Mouse (Mus musculus) cerebellum, adult 18-20 months (tissue): Measurements from ENCODE around the gene Tspan17.
A peak's percentile ranks its signal among the peaks of the same experiment; 100 is the strongest.

Experiments
- DNase-seq, 2 experiments: peaks; one replicate each; pipeline ENCODE4 v3.0.0; 2021

Gene Tspan17

GRCm38 (mm10) chr13:54788740-54789560 lies at the start of gene Tspan17:
Gene Tspan17, plus strand, starts transcription at chr13:54789377.
- peak; percentile 97 to 99 for DNase-seq

DNA sequence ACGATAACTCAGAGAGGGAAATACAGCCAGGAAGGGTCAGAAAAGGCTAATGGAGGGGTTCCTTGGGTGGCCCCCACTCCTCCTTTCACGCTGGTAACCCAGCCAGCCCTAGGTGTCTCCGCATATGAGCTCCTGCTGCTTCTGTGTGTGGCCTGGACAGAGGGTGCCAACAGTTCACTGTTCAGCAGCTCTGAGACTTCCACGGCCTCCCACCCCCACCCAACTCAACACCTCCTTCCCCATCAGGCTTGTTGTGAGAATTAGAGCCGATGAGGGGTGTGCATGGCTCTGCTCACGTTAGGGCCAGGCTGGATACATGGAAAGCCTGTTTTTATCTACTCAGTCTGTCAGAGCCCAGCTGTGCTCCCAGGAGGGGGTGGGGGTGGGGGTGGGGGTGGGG lies 43.1 kb upstream of the Tspan17 start:
- DNase-seq, result no peak

- peak; percentile 80 to 89 for DNase-seq
Observed at GRCm38 (mm10) chr13:54746896-54747295, 42.3 kb upstream of the Tspan17 start.

DNA sequence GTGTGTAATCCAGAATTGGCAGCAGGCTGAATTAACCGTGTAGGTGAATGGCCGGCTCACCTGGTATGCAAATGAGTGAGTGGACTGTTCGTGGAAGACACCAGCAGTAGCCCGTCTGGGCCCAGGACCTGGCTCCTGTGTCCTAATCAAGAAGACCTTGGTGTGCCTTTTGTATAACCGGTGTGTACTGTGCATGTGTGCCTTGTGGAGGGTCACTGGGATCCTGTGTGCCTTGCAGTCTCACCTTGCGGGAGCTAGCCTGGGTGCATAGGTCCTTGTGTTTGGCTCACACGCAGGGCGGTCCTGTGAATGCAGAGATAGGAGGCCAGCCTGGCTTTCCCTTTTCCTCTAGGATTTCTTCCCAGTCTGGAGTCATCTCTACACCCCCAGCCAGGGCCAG lies 41.0 kb upstream of the Tspan17 start:
- no peak for DNase-seq

- peak in 1 of 2 experiments; percentile 61 for DNase-seq
Observed at GRCm38 (mm10) chr13:54748721-54749060, 40.5 kb upstream of the Tspan17 start.

DNA sequence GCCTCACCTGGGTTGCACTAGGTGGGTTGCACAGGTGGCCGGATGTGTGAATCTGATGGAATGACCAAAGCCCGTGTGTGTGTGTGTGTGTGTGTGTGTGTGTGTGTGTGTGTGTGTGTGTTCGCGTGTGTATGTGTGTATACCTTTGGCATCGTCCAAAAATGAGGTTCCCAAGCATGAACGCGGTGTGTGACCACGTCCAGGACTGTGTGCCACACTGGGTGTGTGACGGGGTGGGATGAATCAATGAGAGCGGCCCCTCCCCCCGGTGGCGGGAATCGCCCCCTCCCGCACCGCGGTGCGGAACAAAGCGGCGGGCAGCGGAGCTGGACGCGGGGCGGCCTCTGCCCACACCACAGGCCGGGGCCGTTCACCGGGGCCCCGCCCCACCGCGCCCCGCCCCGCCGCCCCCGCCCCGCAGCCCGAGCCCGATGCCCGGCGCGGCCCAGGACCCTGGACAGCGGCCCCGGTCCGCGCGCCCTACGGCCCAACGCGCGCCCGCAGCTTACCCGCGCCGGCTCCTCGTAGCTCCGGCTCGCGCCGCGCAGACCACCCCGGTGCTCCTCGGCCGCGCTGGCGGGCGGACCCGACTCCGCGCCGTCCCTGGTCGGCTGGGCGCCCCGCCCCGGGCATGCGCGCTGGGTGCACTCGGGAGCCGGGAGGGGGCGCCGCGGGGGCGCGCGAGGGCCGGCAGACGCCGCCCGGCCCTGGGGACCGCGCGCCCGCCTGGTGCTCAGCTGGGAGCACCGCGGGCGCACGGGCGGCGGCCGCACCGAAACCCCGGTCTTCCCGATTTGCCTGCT lies 39.9 kb upstream of the Tspan17 start:
- peak; percentile 78 to 93 for DNase-seq

DNA sequence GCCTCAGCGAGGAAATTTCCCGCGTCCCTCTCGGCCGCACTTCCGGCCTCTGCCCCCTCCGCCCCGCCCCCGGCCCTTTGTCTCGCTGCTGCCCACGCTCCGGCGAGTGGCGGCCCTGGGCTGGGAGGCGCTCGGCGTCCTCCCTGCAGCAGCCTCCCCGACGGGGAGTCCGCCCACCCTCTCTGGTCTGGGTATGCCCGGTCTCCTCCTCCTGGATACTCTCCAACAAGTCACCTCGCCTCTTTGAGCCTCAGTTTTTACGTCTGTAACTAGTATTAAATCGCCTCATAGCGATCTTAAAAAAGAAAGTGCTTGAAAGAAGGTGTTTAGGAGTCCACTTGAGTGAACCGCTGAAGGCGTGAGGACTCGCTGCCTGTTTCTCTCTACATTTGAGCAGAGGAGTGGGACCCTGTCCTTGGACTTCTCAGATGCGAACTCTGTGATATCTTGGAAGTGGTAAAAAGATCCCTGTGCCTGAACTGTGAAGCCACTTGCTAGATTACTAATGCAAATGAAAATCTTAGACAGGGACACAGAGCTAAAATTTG lies 39.2 kb upstream of the Tspan17 start, which contains the start of gene Gprin1:
Gprin1 (minus strand) TSS at position 11 of the 548 bp plus-strand sequence.
- peak in 1 of 2 experiments; percentile 60 for DNase-seq

DNA sequence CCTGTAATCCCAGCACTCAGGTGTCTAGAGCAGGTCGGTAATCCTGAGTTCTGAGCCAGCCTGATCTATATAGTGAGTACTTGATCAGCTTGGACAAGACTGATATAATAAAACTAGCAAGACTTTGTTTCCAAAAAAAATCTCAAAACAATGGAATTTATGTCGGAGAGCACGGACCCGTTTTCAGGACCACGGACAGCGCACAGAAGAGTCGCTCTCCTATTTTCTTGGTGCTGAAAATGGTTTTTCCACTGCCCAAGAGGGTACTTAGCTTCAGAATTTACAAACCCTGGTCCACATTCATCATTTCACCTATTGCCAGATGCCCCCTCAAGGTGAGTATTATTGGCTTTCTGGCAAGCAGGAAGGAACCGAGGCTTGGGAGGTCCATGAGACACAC lies 38.5 kb upstream of the Tspan17 start:
- no peak for DNase-seq

DNA sequence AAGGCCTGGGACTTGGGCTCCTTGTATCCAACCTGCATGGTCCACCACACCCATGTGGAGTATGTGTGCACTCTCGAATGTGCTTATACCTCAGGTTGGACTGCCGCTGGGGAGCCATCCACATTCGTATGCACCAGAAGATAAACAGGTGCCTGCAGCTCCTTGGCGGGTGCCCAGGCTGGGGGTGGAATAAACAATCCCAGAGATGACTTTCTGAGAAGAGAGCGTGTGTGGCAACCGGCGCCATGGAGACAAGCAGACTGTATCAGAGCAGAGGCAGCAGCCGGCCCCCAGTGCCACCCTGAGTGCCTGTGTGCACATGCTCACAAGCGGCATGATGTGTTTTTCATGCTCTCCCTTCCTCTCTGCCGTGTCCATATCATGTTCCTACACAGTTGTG lies 36.5 kb upstream of the Tspan17 start:
- peak; percentile 69 to 73 for DNase-seq

- DNase-seq, result no peak
Observed at GRCm38 (mm10) chr13:54753733-54754132, 35.4 kb upstream of the Tspan17 start.

DNA sequence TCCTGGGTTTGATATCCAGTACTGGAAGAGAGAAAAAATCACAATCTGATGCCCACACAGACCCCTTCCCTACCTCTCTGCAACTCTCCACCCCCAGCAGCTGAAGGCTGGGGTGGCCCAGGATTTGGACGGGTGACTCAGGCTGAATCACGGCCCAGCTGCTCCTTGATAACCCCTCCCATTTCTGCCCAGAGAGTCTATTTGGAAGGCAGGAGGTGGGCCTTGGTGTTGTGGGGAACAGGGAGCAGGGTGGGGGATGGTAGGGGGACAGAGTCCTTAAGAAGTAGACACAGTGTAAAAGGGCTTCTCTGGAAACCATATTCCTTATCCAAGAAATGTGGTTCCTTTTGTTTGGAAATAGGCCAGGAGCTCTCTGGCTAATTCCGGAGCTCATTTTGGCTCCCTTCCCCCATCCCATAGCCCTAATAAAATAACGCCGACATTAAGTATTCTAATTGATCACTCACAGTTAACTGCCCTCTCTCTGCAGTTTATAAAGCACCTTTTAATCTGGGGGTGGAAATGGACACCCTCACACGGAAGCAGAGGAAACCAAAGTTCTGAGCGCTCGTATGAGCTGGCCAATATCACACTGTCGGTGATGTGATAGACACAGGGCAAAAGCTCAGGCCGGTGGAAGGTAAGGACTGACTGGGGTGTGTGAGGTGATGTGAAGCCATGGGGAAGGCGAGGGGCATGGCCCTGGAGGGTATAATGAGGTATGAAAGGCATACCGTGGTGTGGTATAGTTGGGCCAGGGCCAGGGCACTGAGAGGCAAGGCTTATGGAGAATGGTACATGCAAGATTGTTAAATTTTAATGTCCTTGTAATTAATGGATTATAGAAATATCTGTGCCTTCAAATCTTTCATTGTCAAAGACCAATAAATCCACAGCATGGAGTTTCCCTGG lies 34.8 kb upstream of the Tspan17 start:
- DNase-seq, result peak in 1 of 2 experiments; percentile 48

- peak in 1 of 2 experiments; percentile 26 for DNase-seq
Observed at GRCm38 (mm10) chr13:54755201-54755830, 33.9 kb upstream of the Tspan17 start.

DNA sequence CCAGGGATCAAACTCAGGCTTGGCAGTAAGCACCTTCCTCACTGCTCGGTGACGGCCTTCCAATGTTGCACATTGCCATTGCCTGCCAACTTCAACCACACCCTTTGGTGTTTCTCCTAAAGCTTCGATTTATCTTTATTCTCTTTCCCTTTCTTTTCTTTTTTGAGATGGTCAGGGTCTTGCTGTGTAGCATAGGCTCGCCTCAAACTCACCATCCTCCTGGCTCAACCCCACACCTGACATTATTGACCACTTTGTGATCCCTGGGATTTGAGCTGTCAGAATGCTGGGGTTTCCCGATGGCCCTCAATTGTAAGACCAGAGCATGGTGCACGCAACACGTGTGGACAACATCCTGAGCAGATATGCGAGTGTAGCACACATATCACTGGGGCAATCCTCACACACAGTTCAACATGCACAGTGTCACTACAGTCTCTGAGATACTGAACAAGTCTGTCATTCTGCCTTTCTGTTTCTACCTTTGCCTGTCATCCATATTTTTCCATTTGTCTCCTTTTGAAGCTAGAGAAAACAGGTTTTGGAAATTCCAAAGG lies 32.9 kb upstream of the Tspan17 start:
- DNase-seq, result peak in 1 of 2 experiments; percentile 24

DNA sequence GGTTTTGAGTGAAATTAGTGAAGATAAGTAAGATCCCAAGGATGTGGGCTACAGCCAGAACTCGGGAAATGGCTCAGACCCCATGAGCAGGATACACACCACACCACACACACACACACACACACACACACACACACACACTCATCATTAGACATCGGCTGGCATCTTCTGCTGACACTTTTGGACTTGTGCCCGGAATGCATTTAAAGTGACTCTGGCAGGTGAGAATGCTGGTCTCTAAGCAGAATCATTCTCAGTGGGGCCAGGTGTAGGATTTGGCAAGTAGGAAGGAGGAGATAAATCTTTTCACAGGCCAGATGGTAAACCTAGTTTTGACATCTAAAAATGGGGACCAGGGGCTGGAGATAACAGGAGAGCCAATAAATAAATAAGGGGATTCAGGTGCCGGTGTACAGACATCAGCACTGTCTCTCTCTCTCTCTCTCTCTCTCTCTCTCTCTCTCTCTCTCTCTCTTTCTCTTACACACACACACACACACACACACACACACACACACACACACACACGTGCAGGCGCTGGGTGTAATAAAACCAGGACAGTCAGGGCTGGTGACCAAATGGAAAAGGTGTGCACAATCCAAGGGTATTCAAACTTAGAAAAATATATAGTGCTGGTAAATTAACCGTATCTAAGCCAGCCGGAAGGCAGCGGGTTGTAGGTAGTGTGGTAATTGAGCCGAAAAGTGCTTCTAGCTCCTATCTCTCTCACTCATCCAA lies 31.9 kb upstream of the Tspan17 start:
- peak; percentile 77 to 80 for DNase-seq

GRCm38 (mm10) chr13:54758045-54758755 lies 31.0 kb upstream of the Tspan17 start:
- peak; percentile 96 to 97 for DNase-seq

- peak; percentile 50 to 54 for DNase-seq
Observed at GRCm38 (mm10) chr13:54758756-54759470, 30.3 kb upstream of the Tspan17 start.

DNA sequence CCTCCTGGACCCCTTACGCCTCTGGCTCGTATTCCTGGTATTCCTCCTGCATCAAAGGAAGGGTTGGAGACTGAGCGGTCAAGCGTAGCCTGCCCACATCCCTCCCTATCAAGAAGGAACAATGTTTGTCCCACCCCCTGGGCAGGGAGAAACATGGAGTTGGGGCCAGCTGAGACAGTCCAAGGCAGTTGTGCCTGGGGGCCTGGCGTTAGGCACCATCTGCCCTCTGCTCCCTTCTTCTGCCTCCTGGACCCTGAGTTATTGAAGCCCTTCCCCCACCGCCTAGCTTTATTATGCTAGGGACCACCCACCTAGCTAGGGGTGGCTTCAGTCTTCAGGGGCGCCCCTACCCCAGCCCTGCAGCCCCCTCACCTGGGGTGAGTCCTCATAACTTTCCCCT lies 29.7 kb upstream of the Tspan17 start:
- DNase-seq, result peak; percentile 44 to 54

DNA sequence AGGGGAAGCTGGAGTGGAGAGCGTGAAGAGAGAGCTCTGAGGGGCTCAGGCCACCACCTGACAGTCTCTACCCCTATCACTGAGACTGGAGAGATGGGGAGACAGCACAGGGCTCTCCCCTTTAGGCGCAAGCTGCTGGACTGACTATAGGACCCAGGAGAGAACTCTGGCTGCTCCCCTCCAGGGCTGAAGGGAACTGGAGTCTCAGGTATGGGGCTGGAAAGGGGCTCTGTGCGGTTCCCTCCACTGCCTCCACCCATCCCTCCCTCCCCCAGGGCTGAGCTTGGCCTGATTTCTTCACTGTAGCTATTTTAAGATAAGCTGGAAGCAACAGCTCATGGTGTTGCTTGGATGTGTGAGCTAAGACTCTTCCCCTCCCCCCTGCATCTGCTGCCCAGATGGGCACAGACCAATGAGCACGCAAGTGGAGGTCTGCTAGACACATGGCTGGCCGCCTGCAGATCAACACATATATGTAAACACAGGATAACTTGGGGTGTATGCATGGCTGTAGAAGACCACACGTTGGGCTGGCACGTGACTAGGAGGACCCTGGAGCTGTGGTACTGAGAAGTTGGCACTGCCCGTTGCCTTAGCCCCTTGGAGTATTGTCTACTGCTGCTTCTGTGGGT lies 28.9 kb upstream of the Tspan17 start:
- DNase-seq, result peak; percentile 65 to 68

- DNase-seq, result no peak
Observed at GRCm38 (mm10) chr13:54760906-54761305, 28.3 kb upstream of the Tspan17 start.
